Mouse (Mus musculus) monocyte, adult 5-6 weeks (primary cell): ENCODE measurements around the gene Eml3. TPM values are rescaled to one million over a fixed set of nuclear protein-coding genes. Genes with fewer than 3 reads are reported as not detected.
"Not testable (repeated sequence)": the region's sequence is repeated elsewhere in the genome, so short reads cannot be mapped to it uniquely, and the experiment has no call there.

Experiments used
- ATAC-seq: fragments of 153-309, 156-312 bp; replicated peaks from 2 replicates; pipeline ENCODE4 v1.8.0; 2017; ENCODE audit warnings: mild to moderate bottlenecking; ENCODE audit not compliant: low TSS enrichment, insufficient number of reproducible peaks, severe bottlenecking, poor library complexity, low FRiP score
- total RNA-seq: library from RNA; stranded (forward); fragments of 200-1000, 200-491, 200-594 nt; gene quantifications from 3 replicates; pipeline ENCODE4 v1.2.3, GENCODE M21; 2017

Eml3 gene
- total RNA-seq, 1 experiment from 2014 or later = 62.5 TPM

- no peak for ATAC-seq
Observed at GRCm38 (mm10) chr19:8944062-8944461, 14.7 kb downstream of the Eml3 start.

- ATAC-seq = no peak
Observed at GRCm38 (mm10) chr19:8944750-8945149, 15.4 kb downstream of the Eml3 start.

GRCm38 (mm10) chr19:8945251-8945650 is 15.9 kb downstream of the Eml3 start:
- ATAC-seq = no peak

- no peak for ATAC-seq
Observed at GRCm38 (mm10) chr19:8946929-8947328, 17.6 kb downstream of the Eml3 start.

- no peak for ATAC-seq
Observed at GRCm38 (mm10) chr19:8950190-8950589, 20.8 kb downstream of the Eml3 start.

GRCm38 (mm10) chr19:8952241-8952640 is 22.9 kb downstream of the Eml3 start:
- ATAC-seq = no peak

- ATAC-seq = peak; percentile 96
Observed at GRCm38 (mm10) chr19:8953135-8954039, 24.0 kb downstream of the Eml3 start, which contains the start of gene Tut1. Gene Tut1, plus strand, starts transcription at chr19:8953847.

GRCm38 (mm10) chr19:8954171-8954570 is 24.8 kb downstream of the Eml3 start:
- ATAC-seq = no peak

GRCm38 (mm10) chr19:8962256-8962655 is 32.9 kb downstream of the Eml3 start:
- ATAC-seq = no peak

GRCm38 (mm10) chr19:8965075-8965474 is 35.7 kb downstream of the Eml3 start:
- no peak for ATAC-seq

- no peak for ATAC-seq
Observed at GRCm38 (mm10) chr19:8965771-8966170, 36.4 kb downstream of the Eml3 start.

- no peak for ATAC-seq
Observed at GRCm38 (mm10) chr19:8966198-8966589, 36.8 kb downstream of the Eml3 start.

- ATAC-seq = peak; percentile 90
Observed at GRCm38 (mm10) chr19:8966590-8967372, 37.4 kb downstream of the Eml3 start, which contains the start of gene Eef1g. Gene Eef1g, plus strand, starts transcription at chr19:8967041.

- ATAC-seq = no peak
Observed at GRCm38 (mm10) chr19:8967373-8967743, 38.0 kb downstream of the Eml3 start.

- ATAC-seq = no peak
Observed at GRCm38 (mm10) chr19:8967893-8968292, 38.5 kb downstream of the Eml3 start.

GRCm38 (mm10) chr19:8972491-8972890 is 43.1 kb downstream of the Eml3 start:
- ATAC-seq = not testable (repeated sequence)

GRCm38 (mm10) chr19:8974638-8975037 is 45.3 kb downstream of the Eml3 start:
- ATAC-seq = no peak

- ATAC-seq = no peak
Observed at GRCm38 (mm10) chr19:8975491-8975890, 46.1 kb downstream of the Eml3 start.

- peak; percentile 61 for ATAC-seq
Observed at GRCm38 (mm10) chr19:8976535-8976934, 47.2 kb downstream of the Eml3 start.

GRCm38 (mm10) chr19:8980771-8981170 is 51.4 kb downstream of the Eml3 start:
- peak; percentile 62 for ATAC-seq
